In the genomic region with DNA sequence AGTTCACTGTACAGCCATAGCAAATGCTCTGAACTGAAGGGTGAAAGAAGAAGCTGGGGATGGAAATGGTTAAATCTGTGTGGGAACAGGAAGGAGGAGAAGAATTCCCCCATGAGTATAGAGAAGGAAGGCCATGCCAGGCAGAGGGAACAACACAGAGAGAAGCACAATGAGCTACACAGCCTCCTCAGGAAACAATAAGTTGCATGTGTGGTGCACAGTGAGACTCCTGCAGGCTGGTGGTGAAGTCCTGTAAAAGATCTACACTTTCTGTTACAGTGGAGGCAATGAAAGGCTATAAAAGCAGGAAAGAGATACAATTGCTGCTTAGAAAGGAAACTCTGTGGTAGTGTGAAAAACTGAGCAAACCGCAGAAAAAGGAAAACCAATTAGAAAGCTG, we compare ENCODE assay signal across 31 mouse cellular contexts. TPM values are rescaled to one million over a fixed set of nuclear protein-coding genes. Genes with fewer than 3 reads are reported as not detected.
DNase-seq lines count a peak whose midpoint lies in the region; ATAC-seq and TF ChIP-seq lines count a peak whose summit lies in the region.
"Had no signal": no experiment of that assay in that cellular context is flagged by ENCODE, and none has a peak within 500 bp of the region (broad histone marks: within the 10 kb centered on the region; RNA-seq: fewer than 3 reads in every experiment).

No protein-coding gene starts in this region.

- peaks cover 5% of the 10 kb centered on the region; the same call in 1 of the 2 replicates for H3K9me3 ChIP-seq in forebrain, embryonic 10.5 days
- H3K9me3 ChIP-seq in forebrain, embryonic 13.5 days (replicated peaks): no peaks in the 10 kb centered on the region
- no peaks in the 10 kb centered on the region for H3K9me3 ChIP-seq in limb, embryonic 11.5 days (ENCODE audit: control insufficient read depth, low read length)
- H3K9me3 ChIP-seq in limb, embryonic 10.5 days (replicated peaks): no peaks in the 10 kb centered on the region
- no peaks in the 10 kb centered on the region for H3K9me3 ChIP-seq in midbrain, postnatal 0 days (ENCODE audit: low read length)
- H3K9me3 ChIP-seq: heart, embryonic 10.5 days; hindbrain, embryonic 12.5 days; hindbrain, embryonic 15.5 days had no signal

- H3K36me3 ChIP-seq in forebrain, embryonic 10.5 days (replicated peaks): no peaks in the 10 kb centered on the region
- no peaks in the 10 kb centered on the region for H3K36me3 ChIP-seq in forebrain, embryonic 13.5 days (ENCODE audit: poor library complexity, severe bottlenecking)
- H3K36me3 ChIP-seq in limb, embryonic 11.5 days (ENCODE audit: control insufficient read depth, insufficient read depth, low read length): no peaks in the 10 kb centered on the region
- H3K36me3 ChIP-seq in limb, embryonic 10.5 days: no peaks in the 10 kb centered on the region
- no peaks in the 10 kb centered on the region for H3K36me3 ChIP-seq in midbrain, postnatal 0 days (ENCODE audit: insufficient read depth, low read length)
- H3K36me3 ChIP-seq: heart, embryonic 10.5 days; heart, embryonic 13.5 days; hindbrain, embryonic 12.5 days; hindbrain, embryonic 15.5 days had no signal

- H3K9ac ChIP-seq in forebrain, embryonic 13.5 days: no peak overlapping the region
- H3K9ac ChIP-seq in limb, embryonic 11.5 days (ENCODE audit: low read length): no peak overlapping the region
- H3K9ac ChIP-seq in midbrain, postnatal 0 days (replicated peaks; ENCODE audit: low read length, poor library complexity, severe bottlenecking): no peak overlapping the region
- H3K9ac ChIP-seq: heart, embryonic 13.5 days; hindbrain, embryonic 12.5 days; hindbrain, embryonic 15.5 days had no signal

- peak overlapping the region; percentile 11; the same call in 1 of the 2 replicates for H3K27ac ChIP-seq in forebrain, embryonic 10.5 days
- no peak overlapping the region for H3K27ac ChIP-seq in forebrain, embryonic 13.5 days
- H3K27ac ChIP-seq in limb, embryonic 11.5 days (replicated peaks; ENCODE audit: low read depth, low read length): no peak overlapping the region
- H3K27ac ChIP-seq in limb, embryonic 10.5 days: no peak overlapping the region
- H3K27ac ChIP-seq in midbrain, postnatal 0 days (ENCODE audit: low read depth, low read length): no peak overlapping the region
- H3K27ac ChIP-seq: heart, adult 2 months; heart, embryonic 10.5 days; heart, embryonic 13.5 days; hindbrain, embryonic 12.5 days; hindbrain, embryonic 15.5 days had no signal

- ATAC-seq in forebrain, embryonic 13.5 days: no peak
- ATAC-seq in limb, embryonic 11.5 days (ENCODE audit: insufficient number of reproducible peaks, low FRiP score, low TSS enrichment, low read depth): no peak
- ATAC-seq in common myeloid progenitor, adult 5-6 weeks (replicated peaks; ENCODE audit: low read depth, poor library complexity, severe bottlenecking): 0 out of 2 replicates have a peak, but pooled peaks have one; percentile 32
- no peak for ATAC-seq in midbrain, postnatal 0 days (ENCODE audit: low FRiP score)
- ATAC-seq: activated CD4-positive, CD25-positive, alpha-beta regulatory T cell, adult 4 months; forebrain, embryonic 16.5 days; intestine, postnatal 0 days had no signal

- H3K4me2 ChIP-seq in forebrain, embryonic 13.5 days: no peak overlapping the region
- H3K4me2 ChIP-seq in limb, embryonic 11.5 days (ENCODE audit: low read depth, severe bottlenecking): no peak overlapping the region
- no peak overlapping the region for H3K4me2 ChIP-seq in midbrain, postnatal 0 days (ENCODE audit: low read depth, low read length, poor library complexity, severe bottlenecking)
- H3K4me2 ChIP-seq: heart, embryonic 13.5 days; hindbrain, embryonic 12.5 days; hindbrain, embryonic 15.5 days had no signal

- DNase-seq in forebrain, embryonic 10.5 days (ENCODE audit: extremely low spot score, low spot score): no peak
- peak; percentile 18 for DNase-seq in limb, embryonic 11.5 days (ENCODE audit: low spot score)
- no peak for DNase-seq in limb, embryonic 10.5 days (ENCODE audit: low spot score)
- no peak for DNase-seq in midbrain, postnatal 0 days (ENCODE audit: low spot score)
- DNase-seq in spleen, postnatal 14 days (ENCODE audit: low spot score in 2 of 2): no peak
- DNase-seq: adrenal gland, adult 8-10 months; adrenal gland, postnatal 25 days; B cell, adult 2 months; cerebellum, adult 18-20 months; cerebellum, adult 9-10 months; cerebellum, postnatal 14 days; embryo, embryonic 11 days; gastrocnemius, postnatal 10 days; gastrocnemius, postnatal 36 days; heart, adult 2 months; heart, postnatal 14 days; heart, postnatal 4 days had no signal

- TF ChIP-seq CTCF in midbrain, postnatal 0 days (IDR thresholded peaks at IDR 0.05): no peak

- WGBS in forebrain, embryonic 10.5 days: 57% methylated on average over 1 of the region's 1 CpGs
- 21% methylated on average over 1 of the region's 1 CpGs for WGBS in forebrain, embryonic 13.5 days
- WGBS in limb, embryonic 11.5 days: 67% methylated on average over 1 of the region's 1 CpGs
- WGBS in limb, embryonic 10.5 days: 74% methylated on average over 1 of the region's 1 CpGs
- WGBS in midbrain, postnatal 0 days: 52% methylated on average over 1 of the region's 1 CpGs

- peaks cover 19% of the 10 kb centered on the region for H3K27me3 ChIP-seq in forebrain, embryonic 10.5 days (ENCODE audit: poor library complexity, severe bottlenecking)
- H3K27me3 ChIP-seq in forebrain, embryonic 13.5 days: peaks cover 26% of the 10 kb centered on the region
- peaks cover 10% of the 10 kb centered on the region for H3K27me3 ChIP-seq in limb, embryonic 11.5 days (ENCODE audit: control insufficient read depth, insufficient read depth, low read length)
- peaks cover 22% of the 10 kb centered on the region for H3K27me3 ChIP-seq in limb, embryonic 10.5 days (ENCODE audit: low read depth, poor library complexity, severe bottlenecking)
- peaks cover 9% of the 10 kb centered on the region; the same call in 1 of the 2 replicates for H3K27me3 ChIP-seq in midbrain, postnatal 0 days (ENCODE audit: insufficient read depth, low read length)
- H3K27me3 ChIP-seq: CH12.LX had no signal

- peaks cover 9% of the 10 kb centered on the region for H3K4me1 ChIP-seq in forebrain, embryonic 10.5 days
- H3K4me1 ChIP-seq in forebrain, embryonic 13.5 days: peaks cover 7% of the 10 kb centered on the region; the same call in 1 of the 2 replicates
- no peaks in the 10 kb centered on the region for H3K4me1 ChIP-seq in limb, embryonic 11.5 days (ENCODE audit: control insufficient read depth, insufficient read depth, low read length)
- 0 out of 2 replicates have a peak, but pooled peaks cover 2% of the 10 kb centered on the region for H3K4me1 ChIP-seq in limb, embryonic 10.5 days
- H3K4me1 ChIP-seq in midbrain, postnatal 0 days (ENCODE audit: insufficient read depth, low read length): no peaks in the 10 kb centered on the region
- H3K4me1 ChIP-seq: heart, embryonic 10.5 days; heart, embryonic 13.5 days; hindbrain, embryonic 12.5 days; hindbrain, embryonic 15.5 days had no signal

- H3K4me3 ChIP-seq in forebrain, embryonic 10.5 days: no peak overlapping the region
- no peak overlapping the region for H3K4me3 ChIP-seq in forebrain, embryonic 13.5 days
- H3K4me3 ChIP-seq in limb, embryonic 11.5 days (ENCODE audit: low read depth, low read length): no peak overlapping the region
- no peak overlapping the region for H3K4me3 ChIP-seq in limb, embryonic 10.5 days
- no peak overlapping the region for H3K4me3 ChIP-seq in midbrain, postnatal 0 days (ENCODE audit: low read depth, low read length)
- H3K4me3 ChIP-seq: heart, adult 2 months; heart, embryonic 10.5 days; heart, embryonic 13.5 days; hindbrain, embryonic 12.5 days; hindbrain, embryonic 15.5 days had no signal

RNA-seq across cellular contexts. Expression of a gene that starts 17.6 kb away (rescaled TPM):
- polyA plus RNA-seq in forebrain, embryonic 10.5 days (2016; fragmentation: Nextera tagmentation; extraction: Ambion mirVana): 39.2 and 46.1 TPM in 2 replicates
- polyA plus RNA-seq in forebrain, embryonic 13.5 days (2015; fragmentation: Nextera tagmentation; extraction: Ambion mirVana): 20.0 and 24.0 TPM in 2 replicates
- 0.24 and 0.39 TPM in 2 replicates for polyA plus RNA-seq in limb, embryonic 11.5 days (2014; fragmentation: Nextera tagmentation; extraction: Ambion mirVana)
- 0.14 and 0.15 TPM in 2 replicates for polyA plus RNA-seq in limb, embryonic 10.5 days (2016; fragmentation: Nextera tagmentation; extraction: Ambion mirVana)
- total RNA-seq in common myeloid progenitor, adult 5-6 weeks (2017): not detected in 2 replicates
- 5.5 and 6.5 TPM in 2 replicates for total RNA-seq in midbrain, postnatal 0 days (2014; rRNA removed)
- polyA plus RNA-seq in midbrain, postnatal 0 days (2015; fragmentation: Nextera tagmentation; extraction: Ambion mirVana): 7.6 and 8.1 TPM in 2 replicates
- total RNA-seq: adrenal gland, adult 8-10 months; adrenal gland, postnatal 25 days; CH12.LX; gastrocnemius, adult 18-20 months; gastrocnemius, postnatal 10 days; gastrocnemius, postnatal 36 days; granulocyte monocyte progenitor cell, adult 5-6 weeks; heart, adult 2 months; MEL had no signal
- polyA plus RNA-seq: intestine, embryonic 14.5 days; intestine, postnatal 0 days had no signal
